Mouse (Mus musculus): Measurements from ENCODE around the gene Bsn. TPM values are rescaled to one million over a fixed set of nuclear protein-coding genes. Genes with fewer than 3 reads are reported as not detected.

Gene Bsn
- total RNA-seq, 2 experiments from 2014 or later, result 139 to 142 TPM

GRCm38 (mm10) chr9:108112719-108113340 lies 77.4 kb downstream of the Bsn start:
- intact Hi-C loops (cut with DNase I), result no loop called here

GRCm38 (mm10) chr9:108111593-108112121 lies 78.5 kb downstream of the Bsn start:
- DNase-seq (ENCODE audit: extremely low spot score in 1 of 2, low spot score in 2 of 2), result peak in 1 of 2 experiments; percentile 27

More at GRCm38 (mm10) chr9:108112719-108113340, 77.4 kb downstream of the Bsn start:
- no peak for DNase-seq (ENCODE audit: extremely low spot score in 1 of 2, low spot score in 2 of 2)

GRCm38 (mm10) chr9:108111101-108111592 lies 79.0 kb downstream of the Bsn start:
- DNase-seq (ENCODE audit: extremely low spot score in 1 of 2, low spot score in 2 of 2), result peak in 1 of 2 experiments; percentile 62
- intact Hi-C loops (cut with DNase I), result no loop called here

More at GRCm38 (mm10) chr9:108111593-108112121, 78.5 kb downstream of the Bsn start:
- intact Hi-C loops (cut with DNase I), result no loop called here

- no peak for DNase-seq (ENCODE audit: extremely low spot score in 1 of 2, low spot score in 2 of 2)
- intact Hi-C loops (cut with DNase I), result no loop called here
Observed at GRCm38 (mm10) chr9:108110160-108110559, 80.0 kb downstream of the Bsn start.

- intact Hi-C loops (cut with DNase I), result no loop called here
- DNase-seq (ENCODE audit: extremely low spot score in 1 of 2, low spot score in 2 of 2), result no peak
Observed at GRCm38 (mm10) chr9:108107867-108108266, 82.3 kb downstream of the Bsn start.

GRCm38 (mm10) chr9:108106090-108106489 lies 84.1 kb downstream of the Bsn start:
- intact Hi-C loops (cut with DNase I), result no loop called here
- no peak for DNase-seq (ENCODE audit: extremely low spot score in 1 of 2, low spot score in 2 of 2)

- intact Hi-C loops (cut with DNase I), result no loop called here
- no peak for DNase-seq (ENCODE audit: extremely low spot score in 1 of 2, low spot score in 2 of 2)
Observed at GRCm38 (mm10) chr9:108105549-108105863, 84.7 kb downstream of the Bsn start.

- intact Hi-C loops (cut with DNase I), result no loop called here
- DNase-seq (ENCODE audit: extremely low spot score in 1 of 2, low spot score in 2 of 2), result no peak
Observed at GRCm38 (mm10) chr9:108104766-108105548, 85.2 kb downstream of the Bsn start.

- no peak for DNase-seq (ENCODE audit: extremely low spot score in 1 of 2, low spot score in 2 of 2)
- intact Hi-C loops (cut with DNase I), result loop anchor here (5.0 kb wide), 2 partner anchors 88 to 183 kb away; no protein-coding TSS in a partner anchor
Observed at GRCm38 (mm10) chr9:108099619-108100018, 90.6 kb downstream of the Bsn start.

GRCm38 (mm10) chr9:108095949-108096712 lies 94.1 kb downstream of the Bsn start:
- DNase-seq (ENCODE audit: extremely low spot score in 1 of 2, low spot score in 2 of 2), result no peak
- intact Hi-C loops (cut with DNase I), result loop anchor here (1.0 to 5.0 kb wide), 3 partner anchors 91 to 186 kb away; no protein-coding TSS in a partner anchor

GRCm38 (mm10) chr9:108095518-108095917 lies 94.7 kb downstream of the Bsn start:
- intact Hi-C loops (cut with DNase I), result loop anchor here (1.0 to 5.0 kb wide), 3 partner anchors 92 to 187 kb away; no protein-coding TSS in a partner anchor
- peak; percentile 58 to 64 for DNase-seq (ENCODE audit: extremely low spot score in 1 of 2, low spot score in 2 of 2)

GRCm38 (mm10) chr9:108094998-108095411 lies 95.2 kb downstream of the Bsn start:
- DNase-seq (ENCODE audit: extremely low spot score in 1 of 2, low spot score in 2 of 2), result no peak
- intact Hi-C loops (cut with DNase I), result loop anchor here (1.0 to 5.0 kb wide), 3 partner anchors 92 to 187 kb away; no protein-coding TSS in a partner anchor

- peak; percentile 83 to 94 for DNase-seq (ENCODE audit: extremely low spot score in 1 of 2, low spot score in 2 of 2)
- intact Hi-C loops (cut with DNase I), result no loop called here
Observed at GRCm38 (mm10) chr9:108094184-108094941, 95.8 kb downstream of the Bsn start, which contains the start of gene Apeh. Gene Apeh (minus strand): TSS chr9:108094606.

GRCm38 (mm10) chr9:108093586-108093985 lies 96.6 kb downstream of the Bsn start:
- intact Hi-C loops (cut with DNase I), result no loop called here
- peak in 1 of 2 experiments; percentile 49 for DNase-seq (ENCODE audit: extremely low spot score in 1 of 2, low spot score in 2 of 2)

GRCm38 (mm10) chr9:108090611-108091120 lies 99.5 kb downstream of the Bsn start:
- no peak for DNase-seq (ENCODE audit: extremely low spot score in 1 of 2, low spot score in 2 of 2)
- intact Hi-C loops (cut with DNase I), result no loop called here

- intact Hi-C loops (cut with DNase I), result no loop called here
- no peak for DNase-seq (ENCODE audit: extremely low spot score in 1 of 2, low spot score in 2 of 2)
Observed at GRCm38 (mm10) chr9:108085261-108085660, 104.9 kb downstream of the Bsn start.

- intact Hi-C loops (cut with DNase I), result no loop called here
- no peak for DNase-seq (ENCODE audit: extremely low spot score in 1 of 2, low spot score in 2 of 2)
Observed at GRCm38 (mm10) chr9:108083561-108083960, 106.6 kb downstream of the Bsn start.

GRCm38 (mm10) chr9:108082988-108083431 lies 107.2 kb downstream of the Bsn start, which contains the start of gene Rnf123:
Gene Rnf123 (minus strand): TSS chr9:108083346.
- no peak for DNase-seq (ENCODE audit: extremely low spot score in 1 of 2, low spot score in 2 of 2)
- intact Hi-C loops (cut with DNase I), result no loop called here

Measured in left cerebral cortex, postnatal 10 days (tissue).